Mouse (Mus musculus) thymus, postnatal 10 days (tissue): ENCODE measurements at regions not wholly inside any gene's neighbourhood (a gene's known extent, or its start where the extent isn't known, plus 50 kb on each side); places are given as distances from the start of the nearest gene placed in this dataset.

Experiments used
- DNase-seq, 2 experiments: peaks; one replicate each; pipeline ENCODE4 v3.0.0; 2021; ENCODE audit warnings: low spot score in 2 of 2

GRCm38 (mm10) chr15:68014605-68015305 is 1514.0 kb upstream of the Lrrc6 start:
- no peak for DNase-seq

- no peak for DNase-seq
These were observed 1510.5 kb upstream of the Lrrc6 start for GRCm38 (mm10) chr15:68011162-68011561.

GRCm38 (mm10) chr15:68010189-68010588 is 1509.5 kb upstream of the Lrrc6 start:
- no peak for DNase-seq

GRCm38 (mm10) chr15:68004798-68005197 is 1504.1 kb upstream of the Lrrc6 start:
- no peak for DNase-seq

- DNase-seq: no peak
These were observed 1495.8 kb upstream of the Lrrc6 start for GRCm38 (mm10) chr15:67996532-67996931.

- no peak for DNase-seq
These were observed 1488.9 kb upstream of the Lrrc6 start for GRCm38 (mm10) chr15:67989428-67990272.

GRCm38 (mm10) chr15:67987941-67988340 is 1487.2 kb upstream of the Lrrc6 start:
- no peak for DNase-seq

GRCm38 (mm10) chr15:67983253-67983652 is 1482.5 kb upstream of the Lrrc6 start:
- DNase-seq: peak in 1 of 2 experiments; percentile 17

- DNase-seq: no peak
These were observed 1481.2 kb upstream of the Lrrc6 start for GRCm38 (mm10) chr15:67981876-67982275.

GRCm38 (mm10) chr15:67979451-67979850 is 1478.7 kb upstream of the Lrrc6 start:
- DNase-seq: no peak

GRCm38 (mm10) chr15:67977210-67977609 is 1476.5 kb upstream of the Lrrc6 start:
- DNase-seq: no peak

GRCm38 (mm10) chr15:67971998-67972397 is 1471.3 kb upstream of the Lrrc6 start:
- no peak for DNase-seq

GRCm38 (mm10) chr15:67954216-67954615 is 1453.5 kb upstream of the Lrrc6 start:
- no peak for DNase-seq

GRCm38 (mm10) chr15:67950281-67951040 is 1449.8 kb upstream of the Lrrc6 start:
- DNase-seq: no peak

GRCm38 (mm10) chr15:67944330-67945082 is 1443.8 kb upstream of the Lrrc6 start:
- DNase-seq: no peak

- DNase-seq: no peak
These were observed 1442.3 kb upstream of the Lrrc6 start for GRCm38 (mm10) chr15:67943046-67943445.

GRCm38 (mm10) chr15:67940510-67940909 is 1439.8 kb upstream of the Lrrc6 start:
- DNase-seq: no peak

GRCm38 (mm10) chr15:67924885-67925284 is 1424.2 kb upstream of the Lrrc6 start:
- DNase-seq: no peak

- DNase-seq: no peak
These were observed 1406.3 kb upstream of the Lrrc6 start for GRCm38 (mm10) chr15:67907034-67907433.

GRCm38 (mm10) chr15:67905279-67905678 is 1404.6 kb upstream of the Lrrc6 start:
- no peak for DNase-seq

- DNase-seq: no peak
These were observed 1403.9 kb upstream of the Lrrc6 start for GRCm38 (mm10) chr15:67904646-67905045.

GRCm38 (mm10) chr15:67902982-67903381 is 1402.3 kb upstream of the Lrrc6 start:
- DNase-seq: no peak
